Mouse (Mus musculus) cortical plate, adult 2 months (tissue): Measurements from ENCODE around the gene Ric8b.

Experiments used
- CTCF ChIP-seq: fragments of 200-500 bp; IDR thresholded peaks from 2 replicates; pipeline ENCODE4 v1.5.1; 2011; ENCODE audit warnings: mild to moderate bottlenecking, control low read depth, low read length; ENCODE audit not compliant: insufficient read depth; ENCODE audit errors: extremely low read depth
- POLR2A ChIP-seq: fragments of 200-500 bp; IDR thresholded peaks from 2 replicates; pipeline ENCODE4 v1.6.1; 2011; ENCODE audit warnings: mild to moderate bottlenecking, low read length, control low read depth; ENCODE audit not compliant: insufficient read depth; ENCODE audit errors: extremely low read depth

DNA sequence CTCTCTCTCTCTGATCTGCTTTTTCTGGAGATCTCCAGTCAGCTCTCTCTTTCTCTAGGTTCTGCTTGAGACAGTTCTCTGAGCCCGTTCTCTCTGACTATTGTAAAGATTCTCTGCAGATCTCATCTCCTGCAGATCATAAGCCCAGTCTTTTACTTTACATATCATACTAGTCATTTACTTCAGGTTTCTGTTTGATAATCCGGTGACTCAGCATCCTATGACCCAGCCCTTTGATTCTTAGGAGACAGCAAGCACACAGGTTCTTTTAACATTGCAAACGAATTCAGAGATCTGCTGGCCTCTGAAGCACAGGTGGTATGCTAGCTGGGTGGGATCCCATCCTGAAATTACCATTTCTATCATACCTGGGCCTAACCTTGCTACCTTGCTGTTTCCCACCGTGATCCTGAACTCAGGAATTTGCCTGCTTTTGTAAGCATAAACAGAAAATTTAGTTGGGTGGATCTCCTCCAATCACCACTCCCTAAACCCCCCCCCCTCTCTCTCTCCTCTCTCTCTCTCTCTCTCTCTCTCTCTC lies 133.3 kb downstream of the Ric8b start:
- TF ChIP-seq POLR2A, result no peak
- TF ChIP-seq CTCF, result no peak
